ENCODE assay signal across 11 mouse cellular contexts in genomic region chr9:116912493-116912847, GRCm38 (mm10).
DNase-seq lines count a peak whose midpoint lies in the region; ATAC-seq lines count a peak whose summit lies in the region.
"Had no signal": no experiment of that assay in that cellular context is flagged by ENCODE, and none has a peak within 500 bp of the region (broad histone marks: within the 10 kb centered on the region; RNA-seq: fewer than 3 reads in every experiment).

No protein-coding gene starts in this region.

- ATAC-seq in kidney, embryonic 14.5 days (ENCODE audit: low FRiP score, low TSS enrichment): no peak

- DNase-seq in cerebellum, postnatal 10 days: peak; percentile 43 to 50
- DNase-seq in cerebellum, postnatal 4 days (ENCODE audit: low spot score in 2 of 2): no peak
- DNase-seq in kidney, postnatal 14 days: no peak
- DNase-seq in ES-CJ7 (ENCODE audit: low read depth, low spot score): peak; percentile 17
- no peak for DNase-seq in limb, embryonic 10.5 days (ENCODE audit: low spot score)
- DNase-seq in testis, postnatal 10 days (ENCODE audit: low spot score): no peak
- no peak for DNase-seq in heart, adult 9 months (ENCODE audit: low spot score in 2 of 2)
- DNase-seq: adrenal gland, postnatal 25 days had no signal

- 0 out of 2 replicates have a peak, but pooled peaks cover 3% of the 10 kb centered on the region for H3K4me1 ChIP-seq in kidney, embryonic 14.5 days (ENCODE audit: control insufficient read depth, insufficient read depth, low read length)
- peaks cover 18% of the 10 kb centered on the region for H3K4me1 ChIP-seq in limb, embryonic 10.5 days

- WGBS in kidney, embryonic 14.5 days: 23% methylated on average over 3 of the region's 3 CpGs
- 30% methylated on average over 3 of the region's 3 CpGs for WGBS in limb, embryonic 10.5 days

- H3K27ac ChIP-seq in kidney, embryonic 14.5 days (ENCODE audit: low read depth, low read length): peak overlapping the region; percentile 20; the same call in 1 of the 2 replicates
- peak overlapping the region; percentile 71 for H3K27ac ChIP-seq in limb, embryonic 10.5 days
- H3K27ac ChIP-seq: heart, adult 2 months had no signal

- H3K27me3 ChIP-seq in kidney, embryonic 14.5 days (ENCODE audit: control insufficient read depth, insufficient read depth, low read length): no peaks in the 10 kb centered on the region
- H3K27me3 ChIP-seq in limb, embryonic 10.5 days (ENCODE audit: low read depth, poor library complexity, severe bottlenecking): no peaks in the 10 kb centered on the region

- no peaks in the 10 kb centered on the region for H3K9me3 ChIP-seq in kidney, embryonic 14.5 days (ENCODE audit: control insufficient read depth, low read length)
- H3K9me3 ChIP-seq in limb, embryonic 10.5 days (replicated peaks): no peaks in the 10 kb centered on the region

- H3K4me3 ChIP-seq in kidney, embryonic 14.5 days (ENCODE audit: low read length): no peak overlapping the region
- H3K4me3 ChIP-seq in limb, embryonic 10.5 days: no peak overlapping the region
- H3K4me3 ChIP-seq: heart, adult 2 months had no signal

- no peaks in the 10 kb centered on the region for H3K36me3 ChIP-seq in kidney, embryonic 14.5 days (ENCODE audit: control insufficient read depth, insufficient read depth, low read length)
- H3K36me3 ChIP-seq in limb, embryonic 10.5 days: peaks cover 4% of the 10 kb centered on the region; the same call in 1 of the 2 replicates

- H3K4me2 ChIP-seq in kidney, embryonic 14.5 days (replicated peaks; ENCODE audit: low read depth, low read length): no peak overlapping the region
- H3K4me2 ChIP-seq: liver, embryonic 11.5 days had no signal

- no peak overlapping the region for H3K9ac ChIP-seq in kidney, embryonic 14.5 days (ENCODE audit: low read depth, low read length)

Comparison
In these comparisons a context has a peak if more than half of its experiments do, and no peak if none do; other contexts are left out.
1. DNase-seq: peak in cerebellum, postnatal 10 days (2 of 2) and ES-CJ7 (single experiment); none in cerebellum, postnatal 4 days (0 of 2), kidney, postnatal 14 days (single experiment), limb, embryonic 10.5 days (single experiment), testis, postnatal 10 days (single experiment) and heart, adult 9 months (0 of 2).